Mouse (Mus musculus): Measurements from ENCODE around the gene Gprc5c.
"Not testable (repeated sequence)": the region's sequence is repeated elsewhere in the genome, so short reads cannot be mapped to it uniquely, and the experiment has no call there.

Gprc5c gene

GRCm38 (mm10) chr11:114869787-114870186 is 18.8 kb downstream of the Gprc5c start:
- DNase-seq, result no peak

GRCm38 (mm10) chr11:114871540-114871939 is 20.6 kb downstream of the Gprc5c start:
- no peak for DNase-seq

GRCm38 (mm10) chr11:114873022-114873817 is 22.3 kb downstream of the Gprc5c start:
- no peak for DNase-seq

GRCm38 (mm10) chr11:114874226-114875145 is 23.5 kb downstream of the Gprc5c start:
- peak; percentile 24 for DNase-seq

DNA sequence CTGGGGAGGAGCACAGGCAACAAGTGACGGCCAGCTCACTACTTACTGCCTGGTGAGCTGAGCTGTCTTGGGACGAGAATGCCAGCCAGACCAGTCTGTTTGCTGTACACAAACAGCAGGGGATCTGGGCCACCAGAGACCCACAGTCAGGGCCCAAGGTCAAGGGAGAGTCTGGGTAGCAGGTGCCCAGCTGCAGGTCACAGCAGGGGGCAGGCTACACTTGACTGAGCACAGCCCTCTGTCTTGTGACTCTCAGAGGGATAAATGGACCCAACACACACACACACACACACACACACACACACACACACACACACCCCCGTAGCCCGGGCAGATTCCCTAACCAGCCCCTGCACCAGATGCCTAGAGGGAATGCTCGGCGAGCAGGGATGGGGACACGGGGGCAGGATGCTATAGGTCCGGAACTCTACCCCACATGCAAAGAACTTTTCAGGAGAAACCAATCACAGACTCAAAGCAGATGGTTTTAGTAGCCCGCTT is 24.4 kb downstream of the Gprc5c start:
- peak; percentile 93 for DNase-seq

DNA sequence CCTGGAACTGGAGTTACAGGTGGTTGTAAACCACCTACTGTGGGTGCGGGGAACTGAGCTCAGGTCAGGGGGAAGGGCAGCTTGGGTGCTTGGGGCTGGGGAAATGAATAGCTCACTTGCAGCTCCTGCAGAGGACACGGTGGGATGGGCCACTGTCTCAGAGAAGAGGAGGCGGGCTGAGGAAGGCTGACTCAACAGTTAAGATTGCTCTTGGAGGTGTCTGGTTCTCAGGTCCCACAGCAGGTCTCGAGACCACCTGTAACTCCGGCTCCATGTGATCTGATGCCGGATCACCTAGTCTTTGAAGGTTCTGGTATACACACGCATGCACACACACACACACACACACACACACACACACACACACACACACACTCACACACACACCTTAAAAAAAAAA is 25.2 kb downstream of the Gprc5c start:
- peak; percentile 79 for DNase-seq

GRCm38 (mm10) chr11:114876621-114877020 is 25.7 kb downstream of the Gprc5c start:
- DNase-seq, result no peak

DNA sequence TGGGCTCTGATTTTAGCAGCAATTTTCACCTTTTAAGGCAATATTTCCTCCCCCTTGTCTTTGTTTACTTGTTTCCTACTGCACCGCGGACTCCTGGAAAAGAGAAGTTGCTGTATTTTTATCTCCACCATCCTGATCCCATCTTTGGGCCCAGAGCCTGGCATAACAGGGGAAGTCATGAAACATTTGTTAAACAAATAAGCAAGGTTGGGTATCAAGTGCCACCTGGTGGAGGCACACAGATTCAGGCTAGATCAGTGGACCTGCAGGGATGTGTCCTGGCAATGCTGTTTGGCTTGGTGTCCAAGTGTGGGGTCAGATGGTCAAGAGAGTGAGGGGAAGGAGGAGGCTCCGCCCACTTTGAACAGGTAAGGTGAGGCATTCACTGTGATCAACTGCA is 26.2 kb downstream of the Gprc5c start:
- peak; percentile 92 for DNase-seq

- no peak for DNase-seq
Measured at GRCm38 (mm10) chr11:114879666-114880065, 28.7 kb downstream of the Gprc5c start.

DNA sequence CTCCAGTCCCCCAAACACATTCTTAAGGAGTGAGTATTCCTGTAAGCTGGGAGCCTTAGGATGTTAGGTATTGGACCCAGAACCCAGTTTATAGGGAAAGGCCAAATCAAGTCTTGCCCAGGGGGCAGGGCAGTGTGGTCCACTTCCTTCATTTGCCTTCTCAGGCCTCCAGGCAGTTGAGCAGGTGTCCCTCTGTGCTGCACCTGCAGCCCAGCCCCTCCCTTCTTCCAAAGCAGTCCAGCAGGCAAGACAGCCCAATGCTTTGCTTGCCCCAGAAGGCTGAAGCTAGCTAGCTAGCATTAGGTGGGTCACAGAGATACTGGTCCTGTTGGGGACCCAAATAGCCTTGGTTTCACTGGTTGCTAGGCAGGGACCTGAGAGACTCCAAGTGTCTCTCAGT is 29.2 kb downstream of the Gprc5c start:
- DNase-seq, result no peak

- no peak for DNase-seq
Measured at GRCm38 (mm10) chr11:114880589-114880988, 29.6 kb downstream of the Gprc5c start.

GRCm38 (mm10) chr11:114883251-114883789 is 32.4 kb downstream of the Gprc5c start:
- no peak for DNase-seq

DNA sequence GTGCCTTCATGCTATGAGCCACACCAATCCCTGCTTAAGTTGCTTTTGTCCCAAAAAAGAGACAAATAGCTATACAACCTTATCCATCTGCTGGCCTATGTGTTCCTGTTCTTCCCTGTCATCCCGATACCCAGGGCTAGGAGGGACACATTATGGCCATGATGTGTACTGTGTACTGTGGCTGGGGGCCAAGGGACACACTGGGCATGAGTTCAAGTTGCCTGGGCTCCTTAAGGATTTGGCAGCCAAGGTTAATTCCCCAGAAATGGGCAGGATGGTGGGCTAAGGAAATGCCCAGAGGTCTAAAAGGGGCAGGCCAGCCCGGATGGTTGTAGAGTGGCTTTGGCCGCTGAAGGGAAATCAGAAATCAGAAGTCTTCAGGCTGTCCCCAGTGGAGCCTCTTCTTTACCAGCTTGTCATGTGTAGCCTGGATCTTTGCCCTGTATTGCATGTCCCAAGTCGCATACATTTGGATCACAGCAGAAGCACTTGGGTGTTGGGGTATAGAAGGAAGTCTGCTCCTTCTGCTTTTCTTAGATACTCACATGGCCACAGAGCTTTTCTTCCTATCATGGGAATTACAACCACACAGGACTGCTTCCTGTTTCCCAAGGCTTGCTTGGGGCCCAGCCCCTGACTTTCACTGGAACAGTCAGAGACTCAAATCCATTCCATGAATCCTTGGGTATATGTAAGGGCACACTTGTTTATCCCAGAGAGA is 33.6 kb downstream of the Gprc5c start:
- peak; percentile 68 for DNase-seq

DNA sequence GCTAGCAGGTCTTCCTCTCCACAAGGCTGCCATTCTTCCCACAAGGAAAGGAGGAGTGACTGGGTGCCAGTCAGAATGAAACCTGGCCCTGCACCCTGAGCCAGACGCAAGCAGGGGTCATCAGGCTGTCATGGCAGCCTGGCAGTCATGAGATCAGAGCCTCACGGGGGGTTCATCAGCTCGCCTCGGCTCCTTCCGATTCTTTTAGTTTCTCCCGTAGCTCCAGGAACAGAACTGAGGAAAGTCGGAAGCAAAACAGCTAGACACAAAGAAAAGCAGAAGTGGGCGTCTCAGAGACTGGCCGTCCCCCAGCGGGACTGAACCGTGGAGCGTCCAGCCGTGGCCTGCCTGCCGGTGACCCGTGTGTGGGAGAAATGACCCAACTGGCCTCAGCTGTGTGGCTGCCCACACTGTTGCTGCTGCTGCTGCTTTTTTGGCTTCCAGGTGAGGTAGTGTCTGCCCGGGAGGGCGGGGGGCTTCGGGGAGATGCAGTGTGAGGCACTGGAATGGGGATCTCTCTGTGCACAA is 39.1 kb downstream of the Gprc5c start, which contains the start of gene Cd300a:
Gene Cd300a, plus strand, starts transcription at position 51 of the 528 bp plus-strand sequence.
- DNase-seq, result no peak

DNA sequence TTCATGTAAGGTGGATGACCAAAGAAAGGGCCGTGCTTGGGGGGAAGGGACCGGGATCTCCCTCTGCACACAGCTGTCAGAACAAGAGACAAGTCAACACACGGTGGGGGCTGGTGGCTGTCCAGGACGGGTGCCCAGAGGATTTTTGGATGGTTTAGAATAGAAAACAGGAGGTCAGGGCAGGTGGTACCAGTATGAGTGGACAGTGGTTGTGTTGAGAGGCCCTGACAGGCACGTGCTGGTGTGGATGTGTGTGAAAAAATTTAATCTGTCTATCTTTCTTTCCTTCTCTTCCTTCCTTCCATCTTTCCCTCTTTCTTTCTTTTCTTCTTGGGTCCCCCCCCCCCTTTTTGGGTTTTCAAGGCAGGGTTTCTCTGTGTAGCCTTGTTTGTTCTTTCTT is 39.6 kb downstream of the Gprc5c start:
- DNase-seq, result no peak

DNA sequence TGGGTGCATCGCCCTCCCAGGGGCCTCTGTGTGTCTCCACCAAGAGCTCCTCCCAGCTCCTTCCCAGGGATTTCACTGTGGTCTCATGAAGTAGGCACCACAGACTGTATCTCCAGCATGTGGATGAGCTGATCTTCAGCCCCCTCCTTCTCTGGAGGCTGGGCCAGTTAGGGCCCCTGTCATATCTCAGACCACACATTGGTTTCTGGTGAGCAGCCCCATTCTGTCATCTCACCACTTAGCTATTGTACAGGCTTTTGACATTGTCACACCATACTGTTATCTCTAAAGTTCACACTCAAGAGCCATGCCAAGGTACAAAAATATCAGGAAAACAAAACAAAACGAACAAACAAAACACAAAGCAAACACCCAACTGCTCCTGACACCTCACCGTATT is 45.1 kb downstream of the Gprc5c start:
- no peak for DNase-seq

- no peak for DNase-seq
Measured at GRCm38 (mm10) chr11:114898026-114898425, 47.1 kb downstream of the Gprc5c start.

GRCm38 (mm10) chr11:114903224-114903623 is 52.3 kb downstream of the Gprc5c start:
- no peak for DNase-seq

DNA sequence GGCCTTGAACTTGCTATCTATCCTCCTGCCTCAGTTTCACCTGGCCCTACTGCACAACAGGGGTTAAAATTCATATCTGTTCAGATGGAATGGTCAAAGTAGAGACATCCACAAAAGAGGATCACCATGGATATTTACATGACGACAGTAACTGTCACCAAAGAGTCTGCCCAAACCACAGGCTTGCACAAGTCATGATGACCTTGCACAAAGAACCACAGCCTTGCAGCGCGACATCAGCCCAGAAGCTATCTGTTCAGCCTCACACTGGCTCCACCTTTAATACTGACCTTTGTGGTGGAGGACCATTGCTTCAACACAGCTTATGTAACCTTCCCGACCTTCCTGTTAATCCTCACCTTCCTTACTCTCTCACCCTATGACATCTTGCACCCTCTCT is 56.6 kb downstream of the Gprc5c start:
- DNase-seq, result no peak

GRCm38 (mm10) chr11:114908086-114908485 is 57.1 kb downstream of the Gprc5c start:
- no peak for DNase-seq

GRCm38 (mm10) chr11:114909538-114909937 is 58.6 kb downstream of the Gprc5c start:
- DNase-seq, result not testable (repeated sequence)

- DNase-seq, result peak; percentile 78
Measured at GRCm38 (mm10) chr11:114912847-114913246, 61.9 kb downstream of the Gprc5c start.
